Mouse (Mus musculus) adrenal gland, adult 10 weeks (tissue): ENCODE results near the gene Cnih1. TPM values are rescaled to one million over a fixed set of nuclear protein-coding genes. Genes with fewer than 3 reads are reported as not detected.

ENCODE experiments used
- polyA plus RNA-seq: library from polyadenylated mRNA; stranded (reverse); fragments of 350-450 nt; fragmentation: Illumina TruSeq; extraction: RNeasy Lipid Tissue Mini Kit (QIAGEN cat#74804); gene quantifications from one replicate; pipeline ENCODE4 v1.2.3, GENCODE M21; 2014; ENCODE audit warnings: low read depth, low replicate concordance

The Cnih1 gene
- 502 TPM for polyA plus RNA-seq

DNA sequence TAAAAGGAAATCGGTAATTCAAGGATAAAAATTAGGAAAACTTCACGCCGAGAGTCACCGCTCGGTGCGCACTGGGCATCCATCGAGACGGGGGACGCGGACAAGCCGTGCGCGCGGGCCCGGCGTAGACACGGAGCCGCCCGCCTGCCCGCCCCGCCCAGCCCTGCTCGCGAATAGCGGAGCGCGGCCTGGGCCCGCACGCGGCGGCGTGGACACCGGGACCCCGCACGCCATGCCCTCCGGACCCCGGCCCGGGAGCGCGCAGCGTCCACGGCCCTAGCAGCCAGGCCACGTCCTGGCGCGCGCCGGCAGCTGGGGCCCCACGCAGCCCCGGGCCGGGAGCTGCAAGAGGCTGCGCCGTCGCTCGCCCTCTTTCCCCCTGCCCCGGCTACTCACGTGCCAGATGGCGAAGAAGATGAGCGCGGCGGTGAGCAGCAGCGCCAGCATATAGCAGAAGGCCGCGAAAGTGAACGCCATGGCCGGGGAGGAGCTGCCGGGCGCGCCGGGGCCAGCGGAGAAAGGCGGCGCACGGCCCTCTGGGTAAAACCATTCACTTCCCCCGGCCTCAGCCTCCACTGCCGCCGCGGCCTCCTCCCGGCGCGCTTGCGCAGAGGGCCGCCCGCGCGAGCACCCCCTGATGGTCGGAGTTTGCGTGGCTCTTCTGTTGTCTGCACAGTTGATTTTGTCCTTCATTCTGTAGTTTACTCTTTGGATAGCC, at the start of gene Cnih1:
Gene Cnih1, minus strand, starts transcription at position 625 of the 718 bp plus-strand sequence.

DNA sequence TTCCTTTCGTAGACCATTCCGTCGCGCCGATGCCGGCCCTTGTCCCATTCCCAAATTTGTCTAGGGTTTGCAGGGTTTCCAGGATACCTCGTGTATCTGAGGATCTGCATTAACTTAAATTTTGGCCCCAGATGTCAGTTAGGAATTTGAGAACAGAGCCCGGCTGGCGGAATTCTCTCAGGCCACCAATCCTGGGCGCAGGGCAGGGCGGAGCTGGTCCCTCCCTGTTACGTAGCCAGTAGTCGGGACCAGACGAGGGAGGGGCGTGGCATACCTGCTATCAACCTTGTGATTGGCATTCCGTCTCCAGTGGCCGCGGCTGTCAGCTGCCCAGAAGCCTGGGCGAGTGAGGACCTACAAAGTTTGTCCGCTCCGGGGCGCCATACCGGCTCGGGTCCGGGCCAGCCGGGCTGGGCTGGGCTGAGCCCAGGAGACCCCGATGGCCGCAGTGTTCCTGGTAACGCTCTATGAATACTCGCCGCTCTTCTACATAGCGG, 43.7 kb upstream of the Cnih1 start, which contains the start of gene Cgrrf1:
Gene Cgrrf1, plus strand, starts transcription at position 289 of the 497 bp plus-strand sequence.

DNA sequence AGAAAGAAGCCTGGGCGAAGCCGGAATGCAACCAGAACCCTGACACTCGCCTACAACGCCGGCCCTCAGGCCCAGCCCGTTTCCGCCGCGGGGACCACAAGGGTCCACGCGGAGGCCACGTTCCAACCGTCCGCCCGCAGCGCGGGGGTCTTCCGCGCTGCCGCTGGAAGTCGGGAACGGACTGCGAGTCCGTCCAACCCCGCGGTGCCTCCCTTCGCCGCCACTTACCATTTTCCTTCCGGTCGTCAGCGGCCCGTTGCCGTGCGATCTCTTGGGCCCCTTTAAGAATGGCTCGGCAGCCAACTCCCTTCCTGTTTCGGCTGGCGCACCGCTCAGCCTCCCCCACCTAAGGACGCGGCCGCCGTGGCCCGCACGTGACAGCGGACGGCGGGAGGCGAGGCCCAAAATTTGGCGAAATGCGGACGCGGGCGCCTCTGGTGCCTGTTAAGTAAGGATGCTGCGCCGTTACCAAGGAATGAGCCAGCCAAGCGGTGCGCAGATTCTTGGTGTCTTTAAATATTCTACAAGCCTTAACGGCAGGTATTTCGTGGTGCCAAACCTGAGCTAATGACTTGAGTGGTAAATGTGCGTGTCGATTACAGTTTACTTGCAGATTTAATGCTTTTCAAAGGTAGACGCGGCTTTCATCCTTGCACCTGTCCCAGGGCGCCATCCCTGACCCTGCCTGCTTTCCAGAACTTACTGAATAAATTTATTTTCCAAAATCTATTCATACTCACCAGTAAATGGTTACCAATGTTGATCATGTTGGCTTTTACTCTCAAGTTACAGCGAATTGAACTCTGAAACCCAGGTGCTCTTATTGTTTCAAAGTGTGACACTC, 33.9 kb upstream of the Cnih1 start, which contains the start of gene Gmfb:
Gene Gmfb, minus strand, starts transcription at position 370 of the 844 bp plus-strand sequence.

DNA sequence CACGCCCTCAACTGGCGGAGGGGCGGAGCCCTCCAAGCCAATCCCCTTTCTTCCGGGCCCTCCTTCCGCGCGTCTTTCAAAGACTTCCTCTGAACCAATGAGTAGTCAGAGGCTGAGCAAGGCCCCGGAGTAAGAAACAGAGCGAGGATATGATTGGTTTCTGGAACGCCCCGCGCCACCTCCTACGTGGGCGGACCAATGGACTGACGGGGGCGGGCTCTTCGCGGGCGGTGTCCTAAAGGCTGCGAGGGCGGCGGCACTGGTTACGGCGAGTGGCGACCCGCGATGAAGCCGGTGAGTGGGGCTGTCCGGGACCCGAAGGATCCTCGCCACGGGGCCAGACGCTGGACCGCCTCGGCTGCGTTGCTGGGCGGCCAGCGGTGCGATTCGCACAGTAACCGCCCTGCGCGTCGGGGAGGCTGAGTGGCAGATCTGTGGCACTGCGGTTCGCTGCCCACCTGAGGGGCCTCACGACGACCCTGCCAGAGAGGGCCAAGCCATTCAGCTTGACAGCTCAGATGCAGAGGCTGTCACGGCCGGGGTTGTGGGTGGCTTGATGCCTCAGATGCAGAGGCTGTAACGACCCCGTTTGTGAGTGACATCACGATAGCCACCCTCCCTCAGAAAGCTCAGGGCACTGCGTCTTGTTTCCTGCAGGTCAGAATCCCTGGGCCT, 27.7 kb downstream of the Cnih1 start, which contains the start of gene Cdkn3:
Gene Cdkn3, plus strand, starts transcription at position 187 of the 675 bp plus-strand sequence.

Other genes with a start within 250 kb of the Cnih1 start
- 5.8 TPM for gene Cdkn3, start 27.9 kb downstream of the Cnih1 start, polyA plus RNA-seq
- 460 TPM for gene Gmfb, start 33.8 kb upstream of the Cnih1 start, polyA plus RNA-seq
- 65.6 TPM for gene Cgrrf1, start 43.7 kb upstream of the Cnih1 start, polyA plus RNA-seq
- 31.8 TPM for gene Samd4, start 94.4 kb upstream of the Cnih1 start, polyA plus RNA-seq